Mouse (Mus musculus) hindbrain, postnatal 0 days (tissue): ENCODE data around the gene 5031439G07Rik. TPM values are rescaled to one million over a fixed set of nuclear protein-coding genes. Genes with fewer than 3 reads are reported as not detected.
"Not testable (repeated sequence)": the region's sequence is repeated elsewhere in the genome, so short reads cannot be mapped to it uniquely, and the experiment has no call there.

Experiments
- ATAC-seq: fragments of 200-750 bp; cut with Nextera tagmentation; 2 replicates; pipeline ENCODE4 v1.8.0; 2017; ENCODE audit warnings: mild to moderate bottlenecking, moderate TSS enrichment, moderate library complexity
- DNase-seq: peaks from one replicate; pipeline ENCODE4 v3.0.0-alpha.2; 2015; ENCODE audit warnings: low spot score
- H3K27ac ChIP-seq: fragments of 300-500 bp; sonication (generic); 2 replicates; pipeline ENCODE4 v1.5.1; 2014; ENCODE audit warnings: mild to moderate bottlenecking
- H3K27me3 ChIP-seq: fragments of 300-500 bp; sonication (generic); 2 replicates; pipeline ENCODE4 v1.6.1; 2014; ENCODE audit warnings: low read length, mixed read lengths; ENCODE audit not compliant: insufficient read depth
- H3K36me3 ChIP-seq: fragments of 300-500 bp; sonication (generic); 2 replicates; pipeline ENCODE4 v1.6.1; 2014; ENCODE audit warnings: low read length, mixed read lengths; ENCODE audit not compliant: insufficient read depth
- H3K4me1 ChIP-seq: fragments of 300-500 bp; sonication (generic); 2 replicates; pipeline ENCODE4 v1.6.1; 2014; ENCODE audit warnings: antibody characterized with exemption, low read length, mixed read lengths; ENCODE audit not compliant: insufficient read depth
- H3K4me2 ChIP-seq: fragments of 300-500 bp; sonication (generic); 2 replicates; pipeline ENCODE4 v1.6.1; 2014; ENCODE audit warnings: low read depth, mild to moderate bottlenecking, low read length, moderate library complexity, mixed read lengths
- H3K4me3 ChIP-seq: fragments of 300-500 bp; sonication (generic); 2 replicates; pipeline ENCODE4 v1.5.1; 2014; ENCODE audit warnings: low read length
- H3K9ac ChIP-seq: fragments of 300-500 bp; sonication (generic); replicated peaks from 2 replicates; pipeline ENCODE4 v1.6.1; 2014; ENCODE audit warnings: mild to moderate bottlenecking, low read length, moderate library complexity, mixed read lengths
- H3K9me3 ChIP-seq: fragments of 300-500 bp; sonication (generic); 2 replicates; pipeline ENCODE4 v1.6.1; 2016; ENCODE audit warnings: low read length, mixed read lengths
- CTCF ChIP-seq: IDR thresholded peaks from 2 replicates; pipeline ENCODE4 v1.5.1; 2016; ENCODE audit warnings: antibody characterized with exemption, control low read depth, low read depth
- WGBS: fragments of 180-500 bp; shearing (Covaris S2); extraction: QIAGEN DNeasy Blood & Tissue Kit; methylation state at CpG from one replicate; pipeline ENCODE4 v1.1.7; 2014; 5-methylcytosine and 5-hydroxymethylcytosine counted together
- microRNA-seq, 2 experiments: library from miRNA; unstranded; fragments of <30 nt; microRNA quantifications; one replicate each; pipeline ENCODE4; 2016
- polyA plus RNA-seq: library from polyadenylated mRNA; unstranded; fragments of >200 nt; fragmentation: Nextera tagmentation; extraction: Ambion mirVana; gene quantifications from 2 replicates; pipeline ENCODE4 v1.2.1, GENCODE M21; 2015
- total RNA-seq: library from RNA; depleted of rRNA; stranded (reverse); fragments of >200 nt; gene quantifications from 2 replicates; pipeline ENCODE4 v1.2.3, GENCODE M21; 2014; rRNA removed

5031439G07Rik gene
- total and polyA plus RNA-seq, 2 experiments from 2014 or later: 23.6 to 127 TPM

GRCm38 (mm10) chr15:84896664-84897063 lies 91.7 kb downstream of the 5031439G07Rik start:
- 90% methylated on average over 1 of the region's 1 CpGs for WGBS
- DNase-seq: no peak
- no peaks in the 10 kb centered on the region for H3K27me3 ChIP-seq

GRCm38 (mm10) chr15:84896216-84896615 lies 92.1 kb downstream of the 5031439G07Rik start:
- H3K9ac ChIP-seq, ATAC-seq, H3K27me3 ChIP-seq, H3K36me3 ChIP-seq, H3K4me1 ChIP-seq, DNase-seq, H3K27ac ChIP-seq, H3K9me3 ChIP-seq, H3K4me2 ChIP-seq, H3K4me3 ChIP-seq: not testable (repeated sequence)
- WGBS: 77% methylated on average over 10 of the region's 10 CpGs

More at GRCm38 (mm10) chr15:84896664-84897063, 91.7 kb downstream of the 5031439G07Rik start:
- no peak for TF ChIP-seq CTCF
- Histone ChIP-seq H3K9ac (no peak overlapping the region), H3K27ac (no peak overlapping the region), H3K4me3 (no peak overlapping the region), H3K9me3 (no peaks in the 10 kb centered on the region), H3K36me3 (no peaks in the 10 kb centered on the region), H3K4me1 (peaks cover 8% of the 10 kb centered on the region; the same call in 1 of the 2 replicates), H3K4me2 (no peak overlapping the region)
- ATAC-seq: no peak

Small RNA genes lying within 50 kb of the gene (microRNA-seq; reads per million reads assigned to microRNA genes)
- 85.1 to 192 reads per million in 2 experiments for gene Mir1249

Other genes with a start within 250 kb of the 5031439G07Rik start
- gene Phf21b, start 132.5 kb downstream of the 5031439G07Rik start, total RNA-seq: 22.8 and 29.7 TPM in 2 replicates
- gene Phf21b, start 132.5 kb downstream of the 5031439G07Rik start, polyA plus RNA-seq: 2.2 and 2.5 TPM in 2 replicates
- 0.47 and 0.50 TPM in 2 replicates for gene Gm29666, start 68.5 kb downstream of the 5031439G07Rik start, total RNA-seq
- gene Gm29666, start 68.5 kb downstream of the 5031439G07Rik start, polyA plus RNA-seq: 0.54 and 0.65 TPM in 2 replicates
- gene Nup50, start 65.1 kb downstream of the 5031439G07Rik start, total RNA-seq: 13.3 and 18.4 TPM in 2 replicates
- gene Nup50, start 65.1 kb downstream of the 5031439G07Rik start, polyA plus RNA-seq: 23.6 and 24.7 TPM in 2 replicates
- 1.0 and 6.5 TPM in 2 replicates for gene Upk3a, start 28.6 kb upstream of the 5031439G07Rik start, total RNA-seq
- gene Upk3a, start 28.6 kb upstream of the 5031439G07Rik start, polyA plus RNA-seq: 2.2 and 2.6 TPM in 2 replicates
- 16.0 and 18.2 TPM in 2 replicates for gene Fam118a, start 40.4 kb upstream of the 5031439G07Rik start, total RNA-seq
- 29.0 and 30.3 TPM in 2 replicates for gene Fam118a, start 40.4 kb upstream of the 5031439G07Rik start, polyA plus RNA-seq
- gene Smc1b, start 143.4 kb upstream of the 5031439G07Rik start, total RNA-seq: 0.04 and 5.2 TPM in 2 replicates
- 0.24 and 0.30 TPM in 2 replicates for gene Smc1b, start 143.4 kb upstream of the 5031439G07Rik start, polyA plus RNA-seq
- gene Ribc2, start 143.5 kb upstream of the 5031439G07Rik start, total RNA-seq: 0.90 and 0.94 TPM in 2 replicates
- gene Ribc2, start 143.5 kb upstream of the 5031439G07Rik start, polyA plus RNA-seq: 0.73 and 0.95 TPM in 2 replicates
- gene Fbln1, start 217.4 kb upstream of the 5031439G07Rik start, total RNA-seq: 68.4 and 73.9 TPM in 2 replicates
- gene Fbln1, start 217.4 kb upstream of the 5031439G07Rik start, polyA plus RNA-seq: 48.3 and 52.1 TPM in 2 replicates